Mouse (Mus musculus) lung, embryonic 14.5 days (tissue): Measurements from ENCODE around the gene A930004D18Rik. TPM values are rescaled to one million over a fixed set of nuclear protein-coding genes. Genes with fewer than 3 reads are reported as not detected.

Experiments
- ATAC-seq: fragments of 200-750 bp; cut with Nextera tagmentation; 2 replicates; pipeline ENCODE4 v1.8.0; 2017; ENCODE audit warnings: mild to moderate bottlenecking, moderate TSS enrichment, moderate library complexity; ENCODE audit not compliant: insufficient read depth
- DNase-seq: peaks from one replicate; pipeline ENCODE4 v3.0.0-alpha.2; 2015
- H3K27ac ChIP-seq: fragments of 300-500 bp; sonication (generic); 2 replicates; pipeline ENCODE4 v1.5.1; 2014; ENCODE audit warnings: low read depth, mild to moderate bottlenecking, moderate library complexity
- H3K27me3 ChIP-seq: fragments of 300-500 bp; sonication (generic); 2 replicates; pipeline ENCODE4 v1.6.1; 2014; ENCODE audit warnings: low read length, control low read depth; ENCODE audit not compliant: insufficient read depth
- H3K36me3 ChIP-seq: fragments of 300-500 bp; sonication (generic); 2 replicates; pipeline ENCODE4 v1.6.1; 2014; ENCODE audit warnings: control low read depth; ENCODE audit not compliant: insufficient read depth
- H3K4me1 ChIP-seq: fragments of 300-500 bp; sonication (generic); 2 replicates; pipeline ENCODE4 v1.6.1; 2014; ENCODE audit warnings: antibody characterized with exemption, control low read depth; ENCODE audit not compliant: insufficient read depth
- H3K4me2 ChIP-seq: fragments of 300-500 bp; sonication (generic); 2 replicates; pipeline ENCODE4 v1.6.1; 2014; ENCODE audit warnings: mild to moderate bottlenecking
- H3K4me3 ChIP-seq: fragments of 300-500 bp; sonication (generic); 2 replicates; pipeline ENCODE4 v1.5.1; 2014; ENCODE audit warnings: low read depth, low read length
- H3K9ac ChIP-seq: fragments of 300-500 bp; sonication (generic); 2 replicates; pipeline ENCODE4 v1.6.1; 2014
- H3K9me3 ChIP-seq: fragments of 300-500 bp; sonication (generic); 2 replicates; pipeline ENCODE4 v1.6.1; 2016; ENCODE audit warnings: low read depth, low read length, control low read depth
- CTCF ChIP-seq: IDR thresholded peaks from 2 replicates; pipeline ENCODE4 v1.5.1; 2016; ENCODE audit warnings: antibody characterized with exemption, low read depth
- WGBS: fragments of 180-500 bp; shearing (Covaris S2); extraction: QIAGEN DNeasy Blood & Tissue Kit; methylation state at CpG from one replicate; pipeline ENCODE4 v1.1.7; 2014; 5-methylcytosine and 5-hydroxymethylcytosine counted together
- polyA plus RNA-seq: library from polyadenylated mRNA; unstranded; fragments of >200 nt; fragmentation: Nextera tagmentation; extraction: Ambion mirVana; gene quantifications from 2 replicates; pipeline ENCODE4 v1.2.1, GENCODE M21; 2014

The A930004D18Rik gene
- polyA plus RNA-seq, 1 experiment from 2014 or later = 8.9 TPM

DNA sequence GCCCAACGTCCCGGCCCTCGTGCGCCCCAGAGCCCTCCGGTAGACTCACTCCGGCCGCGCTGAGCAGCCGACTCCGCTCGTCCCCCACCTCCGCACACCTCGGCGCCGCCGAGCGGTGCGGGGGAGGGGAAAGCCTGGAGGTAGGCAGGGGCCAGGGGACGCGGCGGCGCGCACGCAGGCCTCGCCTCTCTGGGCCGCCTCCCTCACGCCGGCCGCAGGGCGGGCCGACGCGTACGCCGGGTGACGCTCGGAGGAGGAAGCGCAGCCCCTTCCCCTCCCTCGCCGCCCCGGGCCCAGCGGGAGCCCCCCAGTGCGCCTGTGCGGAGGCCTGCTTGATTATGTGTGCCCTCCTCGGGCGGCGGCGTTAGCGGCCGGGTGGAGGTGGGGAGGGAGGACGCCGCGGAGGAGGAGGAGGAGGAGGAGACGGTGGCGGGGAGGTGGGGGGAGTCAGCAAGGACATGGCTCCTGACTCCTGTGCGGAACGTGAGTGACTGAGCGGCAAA lies 26.9 kb upstream of the A930004D18Rik start:
- ATAC-seq (peak; percentile 95), DNase-seq (peak; percentile 96)
- H3K9ac ChIP-seq = peak overlapping the region; percentile 98
- no peak for TF ChIP-seq CTCF
- H3K4me2 ChIP-seq = peak overlapping the region; percentile 93
- peaks cover 15% of the 10 kb centered on the region for H3K36me3 ChIP-seq
- H3K9me3 ChIP-seq = no peaks in the 10 kb centered on the region
- peak overlapping the region; percentile 100 for H3K27ac ChIP-seq
- 0 out of 2 replicates have a peak, but pooled peaks cover 7% of the 10 kb centered on the region for H3K4me1 ChIP-seq
- 1% methylated on average over 48 of the region's 58 CpGs for WGBS
- peak overlapping the region; percentile 87 for H3K4me3 ChIP-seq
- H3K27me3 ChIP-seq = no peaks in the 10 kb centered on the region

DNA sequence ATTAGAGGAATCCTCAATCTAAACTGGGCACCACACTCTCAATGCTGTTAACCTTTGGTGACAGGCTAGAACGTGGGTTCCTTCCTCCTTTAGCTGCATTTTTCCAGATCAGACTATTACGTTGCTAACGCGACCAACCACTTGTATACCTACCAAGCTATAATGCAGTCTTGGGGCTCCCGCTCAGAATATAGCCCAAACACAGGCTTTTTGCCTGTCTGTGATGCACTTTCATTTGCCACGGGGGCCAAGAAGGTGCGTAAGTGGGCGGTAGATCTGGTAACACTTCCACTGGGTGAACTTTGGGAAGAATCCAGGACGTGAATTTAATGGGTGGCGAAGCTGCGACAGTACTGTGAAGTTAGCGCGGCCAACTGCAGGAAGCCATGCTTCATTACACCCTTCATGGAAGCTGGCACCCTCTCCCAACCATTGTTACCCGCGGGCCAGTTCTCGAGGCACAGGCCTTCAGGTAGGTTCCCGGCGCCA lies 26.3 kb upstream of the A930004D18Rik start:
- Histone ChIP-seq H3K9ac (peak overlapping the region; percentile 98), H3K4me2 (peak overlapping the region; percentile 93), H3K4me1 (0 out of 2 replicates have a peak, but pooled peaks cover 7% of the 10 kb centered on the region), H3K36me3 (peaks cover 15% of the 10 kb centered on the region), H3K4me3 (peak overlapping the region; percentile 87), H3K27me3 (no peaks in the 10 kb centered on the region), H3K9me3 (no peaks in the 10 kb centered on the region), H3K27ac (peak overlapping the region; percentile 100)
- DNase-seq (peak; percentile 77), ATAC-seq (peak; percentile 58)
- under 1% methylated on average over 18 of the region's 18 CpGs for WGBS
- peak; percentile 20; the same call in 1 of the 2 replicates for TF ChIP-seq CTCF

DNA sequence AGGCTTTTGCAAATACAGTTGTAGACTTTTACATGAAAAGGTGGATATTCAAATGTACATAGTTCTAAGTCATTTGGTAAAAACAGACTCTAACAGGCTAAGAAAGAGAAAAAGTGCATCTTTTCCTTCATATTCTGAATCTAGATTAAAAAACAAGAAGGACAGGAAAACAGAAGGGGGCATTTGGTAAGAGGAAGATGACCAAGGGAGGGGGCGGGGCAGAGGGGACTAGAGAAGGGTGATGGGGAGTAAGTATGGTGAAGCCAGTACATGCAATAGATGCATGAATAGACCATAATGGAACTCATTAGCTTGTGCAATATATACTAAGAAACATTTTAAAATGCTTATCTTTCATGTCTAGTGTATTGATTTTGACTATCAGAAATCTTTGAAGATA lies 22.9 kb upstream of the A930004D18Rik start:
- WGBS = 90% methylated on average over 1 of the region's 1 CpGs
- H3K9ac ChIP-seq = no peak overlapping the region
- H3K27me3 ChIP-seq = no peaks in the 10 kb centered on the region
- no peaks in the 10 kb centered on the region; the same call in 1 of the 2 replicates for H3K4me1 ChIP-seq
- H3K27ac ChIP-seq = no peak overlapping the region
- H3K36me3 ChIP-seq = no peaks in the 10 kb centered on the region
- H3K4me3 ChIP-seq = no peak overlapping the region
- DNase-seq (no peak), ATAC-seq (no peak)
- no peak for TF ChIP-seq CTCF
- no peak overlapping the region for H3K4me2 ChIP-seq
- H3K9me3 ChIP-seq = no peaks in the 10 kb centered on the region

DNA sequence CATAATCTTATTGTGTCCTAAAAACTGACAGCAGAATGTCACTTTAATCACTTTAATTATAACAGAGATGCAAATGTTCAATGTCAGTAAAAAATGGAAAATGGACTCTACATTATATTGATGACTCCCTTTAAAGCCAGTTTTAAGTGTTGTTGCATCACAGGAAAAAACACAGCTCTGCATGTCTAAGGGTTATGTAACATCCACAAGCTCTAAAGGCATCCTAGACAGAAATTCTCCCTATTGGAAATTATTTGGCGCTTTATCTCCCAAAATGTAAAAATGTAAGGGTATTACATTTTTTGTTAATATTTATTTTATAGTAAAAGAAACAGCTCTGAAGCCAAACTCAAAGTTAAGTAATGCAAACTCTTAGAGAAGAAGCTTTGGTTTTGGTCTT lies 22.4 kb upstream of the A930004D18Rik start:
- no peak overlapping the region for H3K9ac ChIP-seq
- no peak for ATAC-seq
- no peaks in the 10 kb centered on the region for H3K36me3 ChIP-seq
- H3K4me3 ChIP-seq = no peak overlapping the region
- DNase-seq = peak; percentile 9
- no peak for TF ChIP-seq CTCF
- 87% methylated on average over 1 of the region's 1 CpGs for WGBS
- H3K9me3 ChIP-seq = no peaks in the 10 kb centered on the region
- no peaks in the 10 kb centered on the region for H3K27me3 ChIP-seq
- H3K4me2 ChIP-seq = no peak overlapping the region
- H3K4me1 ChIP-seq = peaks cover 2% of the 10 kb centered on the region
- H3K27ac ChIP-seq = no peak overlapping the region

DNA sequence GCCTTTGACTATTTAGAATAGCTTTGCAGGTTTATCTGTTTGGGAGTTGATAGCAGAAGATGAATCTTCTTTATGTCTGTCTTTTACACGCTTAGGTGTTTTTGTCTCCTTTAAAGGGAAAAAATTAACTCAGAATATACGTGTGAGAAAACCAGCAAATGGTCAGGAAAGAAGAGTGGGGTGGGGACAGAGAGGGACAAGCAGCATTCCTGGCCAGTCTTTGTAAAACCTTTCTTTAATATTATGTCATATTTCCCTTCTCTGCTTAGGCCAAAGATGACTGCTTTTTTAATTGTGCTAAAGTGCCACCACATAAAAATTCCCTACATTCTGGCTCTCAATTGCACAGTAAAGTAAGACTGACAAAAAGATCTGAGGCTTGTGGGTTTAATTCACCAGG lies 21.5 kb upstream of the A930004D18Rik start:
- ATAC-seq (no peak), DNase-seq (no peak)
- Histone ChIP-seq H3K4me2 (peak overlapping the region; percentile 94; the same call in 1 of the 2 replicates), H3K9ac (no peak overlapping the region), H3K36me3 (no peaks in the 10 kb centered on the region), H3K27ac (no peak overlapping the region), H3K9me3 (no peaks in the 10 kb centered on the region), H3K27me3 (no peaks in the 10 kb centered on the region), H3K4me3 (no peak overlapping the region), H3K4me1 (peaks cover 3% of the 10 kb centered on the region)
- no peak for TF ChIP-seq CTCF
- WGBS = 38% methylated on average over 2 of the region's 2 CpGs

DNA sequence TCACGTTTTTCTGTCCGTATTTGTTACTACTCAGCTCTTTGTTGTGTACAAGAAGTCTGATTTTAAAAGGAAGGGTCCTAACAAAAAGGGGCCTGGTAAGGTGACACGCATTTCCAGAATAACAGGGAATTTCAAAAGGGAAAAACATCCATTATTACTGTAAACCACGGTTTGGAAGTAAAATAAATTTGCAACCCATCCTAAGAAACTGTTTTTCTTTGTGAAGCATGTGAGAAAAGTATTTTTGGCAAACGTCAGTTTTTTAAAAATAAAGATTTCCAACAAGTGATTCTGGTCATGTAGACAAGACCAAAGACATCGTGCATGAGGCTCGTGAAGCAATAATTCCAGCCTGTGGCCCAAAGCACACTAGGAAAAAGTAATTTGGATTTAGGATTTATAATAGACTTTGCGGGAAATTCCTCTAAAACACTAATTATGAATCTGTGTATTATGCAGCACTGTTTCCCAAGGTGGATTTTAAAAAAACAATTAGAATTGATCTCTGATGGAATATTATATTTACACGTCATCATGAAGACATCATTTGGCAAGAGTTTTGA lies 20.7 kb upstream of the A930004D18Rik start:
- DNase-seq = peak; percentile 61
- 19% methylated on average over 9 of the region's 9 CpGs for WGBS
- Histone ChIP-seq H3K27ac (peak overlapping the region; percentile 98), H3K9ac (peak overlapping the region; percentile 94), H3K36me3 (no peaks in the 10 kb centered on the region), H3K4me1 (peaks cover 10% of the 10 kb centered on the region), H3K9me3 (no peaks in the 10 kb centered on the region), H3K27me3 (no peaks in the 10 kb centered on the region), H3K4me2 (peak overlapping the region; percentile 94), H3K4me3 (peak overlapping the region; percentile 51)
- TF ChIP-seq CTCF = no peak
- no peak for ATAC-seq

DNA sequence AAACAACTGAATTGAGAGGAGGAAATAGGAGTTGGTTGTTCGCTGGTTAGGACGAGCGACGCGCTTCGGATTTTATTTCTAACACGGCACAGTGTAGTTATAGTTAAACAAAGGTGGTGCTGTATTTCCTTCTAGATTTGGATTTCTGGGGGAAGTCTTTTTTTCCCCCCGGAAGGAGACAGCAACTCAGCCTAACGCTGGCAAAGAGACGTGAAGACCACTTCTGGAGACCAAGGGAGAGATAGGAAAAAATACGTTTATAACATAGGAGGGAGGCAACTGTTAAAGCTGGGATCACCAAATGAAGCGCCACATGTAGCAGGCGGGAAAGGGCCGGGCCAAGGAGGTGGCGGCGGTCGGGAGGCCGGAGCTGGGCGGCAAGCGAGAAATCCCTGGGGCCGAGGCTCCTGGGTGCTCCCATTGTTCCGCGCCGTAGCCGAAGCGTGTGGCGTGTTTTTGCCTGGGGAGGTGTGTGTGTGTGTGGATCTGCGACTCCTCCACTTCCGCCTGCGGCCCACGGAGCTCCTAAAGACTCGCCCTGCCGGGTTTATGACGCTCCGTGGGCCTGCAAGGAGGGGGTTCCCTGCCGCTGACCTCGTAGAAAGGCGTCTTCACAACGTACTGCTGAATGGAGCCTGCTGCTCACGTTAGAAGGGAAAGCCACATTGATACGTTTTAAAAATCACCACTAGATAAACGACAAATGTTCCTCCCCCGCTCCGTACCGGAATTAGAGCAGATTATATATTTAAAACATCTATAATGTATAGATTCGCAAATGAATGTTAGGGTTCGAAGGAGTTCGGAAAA lies 20.0 kb upstream of the A930004D18Rik start:
- DNase-seq = peak; percentile 75
- H3K27me3 ChIP-seq = no peaks in the 10 kb centered on the region

More for the DNA sequence above, 20.0 kb upstream of the A930004D18Rik start:
- H3K4me1 ChIP-seq = peaks cover 10% of the 10 kb centered on the region
- peak overlapping the region; percentile 94 for H3K4me2 ChIP-seq
- H3K4me3 ChIP-seq = peak overlapping the region; percentile 51
- no peak for TF ChIP-seq CTCF
- H3K9ac ChIP-seq = peak overlapping the region; percentile 94
- no peaks in the 10 kb centered on the region for H3K9me3 ChIP-seq
- H3K27ac ChIP-seq = peak overlapping the region; percentile 98
- under 1% methylated on average over 48 of the region's 48 CpGs for WGBS
- no peak for ATAC-seq
- no peaks in the 10 kb centered on the region for H3K36me3 ChIP-seq
